Mouse (Mus musculus) thymus, postnatal 10 days (tissue): Measurements from ENCODE around the gene Shank3.
A peak's percentile ranks its signal among the peaks of the same experiment; 100 is the strongest.

ENCODE experiments used
- DNase-seq, 2 experiments: peaks; one replicate each; pipeline ENCODE4 v3.0.0; 2021; ENCODE audit warnings: low spot score in 2 of 2

Shank3 gene

DNA sequence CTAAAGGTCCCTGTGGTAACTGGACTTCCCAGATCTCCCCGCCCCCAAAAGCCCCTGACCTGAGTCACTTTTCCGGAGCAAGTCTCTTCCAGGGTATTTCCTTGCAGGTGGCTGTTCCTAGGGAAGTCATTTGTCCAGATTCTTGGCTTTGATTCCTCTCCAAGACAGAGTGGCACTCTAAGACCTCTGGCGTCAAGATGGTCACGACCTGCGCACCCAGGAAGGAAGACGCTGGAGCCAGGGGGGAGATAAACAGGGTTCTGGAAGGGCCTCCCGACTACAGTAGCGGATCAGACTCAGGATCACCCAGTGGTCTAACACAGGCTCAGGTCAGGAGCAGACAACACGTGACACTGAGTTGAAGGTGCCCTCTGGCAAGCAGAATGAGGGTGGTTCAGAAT, 22.3 kb upstream of the Shank3 start, which contains the start of gene Arsa:
Gene Arsa (minus strand): TSS at position 335 of the 401 bp plus-strand sequence.
- DNase-seq: no peak

DNA sequence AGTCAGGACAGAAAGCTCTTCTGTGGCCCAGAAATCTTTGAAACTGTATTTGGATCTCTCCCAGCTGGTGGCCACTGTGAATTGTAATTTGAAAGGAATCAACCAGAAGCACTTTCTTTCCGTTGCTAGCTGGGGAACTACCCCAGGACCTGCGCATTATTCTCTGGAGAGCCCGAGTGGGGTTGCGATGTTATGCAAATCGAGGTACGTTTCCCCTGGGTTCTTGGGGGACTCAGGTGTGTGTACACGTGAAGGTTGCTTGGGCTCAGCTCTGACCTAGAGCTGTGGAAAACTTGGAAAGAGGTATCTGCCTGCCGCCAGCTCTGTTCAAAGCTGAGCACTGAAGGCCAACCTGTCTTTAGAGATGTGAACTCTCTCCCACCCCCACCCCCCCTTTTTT, 21.6 kb upstream of the Shank3 start:
- DNase-seq: no peak

DNA sequence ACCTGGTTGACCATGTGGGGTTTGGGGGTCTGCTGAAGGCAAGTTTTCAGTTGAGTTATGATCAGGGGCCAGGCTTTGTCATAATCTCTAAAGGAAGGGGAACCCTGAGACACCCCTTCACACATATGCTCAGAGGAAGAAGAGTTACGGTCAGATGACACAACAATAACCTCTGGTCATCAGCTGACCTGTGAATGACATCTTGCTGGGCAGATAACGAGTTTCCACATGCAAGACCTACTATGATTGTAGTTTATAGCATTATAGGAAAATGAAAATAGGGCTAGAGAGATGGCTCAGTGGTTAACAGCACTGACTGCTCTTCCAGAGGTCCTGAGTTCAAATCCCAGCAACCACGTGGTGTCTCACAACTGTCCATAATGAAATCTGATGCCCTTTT, 20.8 kb upstream of the Shank3 start:
- DNase-seq: no peak

DNA sequence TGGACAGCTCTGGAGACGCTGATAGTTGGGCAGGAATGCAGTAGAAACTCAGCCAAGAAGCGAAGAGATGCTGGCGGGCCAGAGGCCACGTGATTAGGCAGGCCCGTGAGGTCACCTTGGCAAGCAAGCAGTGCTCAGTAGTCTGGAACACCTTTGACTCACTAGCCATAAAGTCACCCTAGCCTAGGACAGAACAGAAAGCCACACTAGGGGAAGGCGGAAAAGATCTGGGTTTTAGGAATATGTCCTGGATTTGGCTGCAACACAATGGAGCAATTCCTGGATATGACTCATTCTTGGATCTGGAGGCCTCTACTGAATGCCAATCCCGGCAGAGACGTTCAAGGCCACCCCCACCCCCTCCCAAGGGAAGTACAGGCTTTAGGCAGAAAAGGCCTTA, 18.8 kb upstream of the Shank3 start:
- no peak for DNase-seq

DNA sequence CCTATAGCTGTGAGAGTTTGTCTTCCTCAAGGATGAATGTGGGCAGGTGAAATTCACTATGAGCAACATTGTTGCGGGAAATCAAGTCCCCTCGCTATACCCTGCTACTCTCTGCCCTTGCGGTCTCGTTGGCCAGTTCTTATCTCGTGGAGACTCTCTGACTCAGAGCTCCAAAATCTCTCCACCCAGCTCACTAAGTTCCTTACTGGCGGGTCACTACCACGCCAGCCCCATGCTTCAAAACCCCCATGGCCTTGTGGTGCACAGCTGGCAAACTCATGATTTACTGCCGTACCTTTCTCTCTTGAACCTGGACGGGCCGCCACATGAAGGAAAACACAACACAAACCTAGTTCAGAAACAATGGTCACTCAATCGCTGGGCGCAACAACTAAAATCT, 11.2 kb upstream of the Shank3 start:
- DNase-seq: no peak

DNA sequence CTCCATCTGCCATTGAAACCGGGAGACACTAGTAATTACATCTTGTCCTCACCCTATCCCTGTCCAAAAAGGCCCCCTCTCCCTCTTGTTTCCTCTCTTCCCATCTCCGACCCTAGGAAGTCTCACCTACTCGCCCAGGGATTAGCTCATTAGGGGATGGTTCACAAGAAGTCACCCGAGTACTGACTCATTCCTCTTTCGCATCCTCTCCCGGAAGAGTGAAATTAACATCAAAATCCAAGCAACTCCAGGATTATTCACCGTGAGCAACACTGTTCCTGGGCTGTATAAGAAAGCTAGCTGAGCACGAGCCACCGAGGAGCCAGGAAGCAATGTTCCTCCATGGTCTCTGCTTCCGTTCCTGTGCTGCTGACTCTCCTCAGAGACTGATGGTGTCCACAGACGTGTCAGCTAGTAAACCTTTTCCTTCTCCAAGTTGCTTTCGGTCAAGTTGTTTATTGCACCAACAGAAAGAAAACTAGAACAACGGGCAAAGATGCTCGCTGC, 10.8 kb upstream of the Shank3 start:
- DNase-seq: no peak

DNA sequence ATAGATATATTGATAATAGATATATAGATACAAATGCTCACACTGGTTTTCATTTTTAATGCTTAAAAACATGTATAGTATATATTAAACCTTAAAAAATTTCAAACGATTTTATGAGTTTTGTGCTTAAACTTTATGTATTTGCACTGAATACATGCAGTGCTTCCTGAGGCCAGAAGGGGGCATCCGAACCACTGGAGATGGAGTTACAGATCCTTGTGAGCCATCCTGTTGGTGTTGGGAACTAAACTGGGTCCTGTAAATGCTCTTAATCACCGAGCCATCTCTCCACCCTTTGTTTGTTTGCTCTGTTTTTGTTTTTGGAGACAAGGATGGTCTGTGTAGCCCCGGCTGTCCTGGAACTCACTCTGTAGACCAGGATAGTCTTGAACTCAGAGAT, 4.5 kb upstream of the Shank3 start:
- no peak for DNase-seq

DNA sequence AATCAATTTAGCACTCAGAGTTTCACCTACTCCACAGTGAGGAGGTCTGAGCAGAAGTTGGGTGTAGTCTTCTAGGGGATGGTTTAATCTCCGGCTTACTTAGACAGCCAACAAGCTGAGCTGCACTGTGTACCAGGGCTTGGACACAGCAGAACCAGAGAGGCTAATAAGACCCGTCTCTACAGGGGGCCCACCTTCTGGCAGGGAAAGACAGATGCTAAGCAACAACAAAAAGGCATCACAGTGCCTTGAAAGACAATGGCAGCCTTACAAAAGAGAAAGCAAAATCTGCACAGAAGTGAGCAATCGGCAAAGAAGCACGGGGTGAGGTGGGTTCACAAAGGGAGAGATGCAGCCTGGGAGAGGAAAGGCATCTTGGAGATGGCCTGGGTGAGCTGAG, 3.3 kb upstream of the Shank3 start:
- DNase-seq: no peak

DNA sequence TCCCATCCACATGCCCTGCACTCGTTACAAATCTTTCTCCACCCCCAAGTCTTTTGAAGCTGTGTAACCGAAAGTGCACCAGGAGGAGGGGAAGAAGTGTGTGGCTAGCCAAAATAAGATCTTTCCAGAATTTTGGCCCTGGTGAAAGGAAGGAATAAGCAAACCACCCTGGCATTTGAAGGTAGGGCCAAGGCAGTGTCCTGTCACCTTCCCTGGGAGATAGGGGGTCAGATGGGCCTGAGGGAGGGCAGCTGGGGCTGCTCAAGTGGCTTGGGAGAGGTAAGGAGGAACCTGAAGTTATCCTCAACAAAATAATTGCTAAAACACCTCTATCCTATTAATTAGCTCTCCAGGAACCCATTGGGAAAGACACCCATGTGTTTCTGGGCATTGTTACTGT, 2.6 kb upstream of the Shank3 start:
- DNase-seq: no peak

DNA sequence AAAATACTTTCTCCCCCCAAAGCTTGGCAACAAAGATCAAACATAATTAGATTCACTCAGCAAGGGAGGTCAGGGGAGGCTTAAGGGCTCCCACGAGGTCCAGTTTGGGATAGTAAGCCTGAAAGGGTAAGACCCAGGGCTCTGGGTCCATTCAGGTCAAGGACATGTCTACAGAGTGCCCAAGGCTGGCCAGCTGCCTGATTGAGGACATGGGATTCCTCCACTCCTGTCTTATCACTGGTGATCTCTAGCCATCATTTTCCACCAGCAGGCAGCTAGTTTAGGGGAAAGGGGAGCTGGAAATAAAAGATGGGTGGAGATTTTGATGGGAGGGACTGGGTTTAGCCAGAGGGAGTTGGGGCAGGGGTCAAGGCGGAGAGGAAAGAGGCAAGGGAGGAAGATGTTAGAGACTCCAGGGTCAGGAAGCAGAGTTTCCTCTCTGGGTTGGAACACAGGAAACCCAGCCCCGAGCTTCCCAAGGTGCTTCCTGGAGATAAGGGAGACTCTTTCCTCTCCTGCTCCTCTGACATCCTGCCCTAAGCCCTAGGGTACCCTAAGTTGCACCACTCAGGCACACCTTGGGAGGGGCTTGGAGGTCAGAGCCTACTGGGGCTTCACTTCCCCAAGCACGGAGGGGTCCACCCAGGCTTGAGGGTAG, 1.9 kb upstream of the Shank3 start:
- no peak for DNase-seq

DNA sequence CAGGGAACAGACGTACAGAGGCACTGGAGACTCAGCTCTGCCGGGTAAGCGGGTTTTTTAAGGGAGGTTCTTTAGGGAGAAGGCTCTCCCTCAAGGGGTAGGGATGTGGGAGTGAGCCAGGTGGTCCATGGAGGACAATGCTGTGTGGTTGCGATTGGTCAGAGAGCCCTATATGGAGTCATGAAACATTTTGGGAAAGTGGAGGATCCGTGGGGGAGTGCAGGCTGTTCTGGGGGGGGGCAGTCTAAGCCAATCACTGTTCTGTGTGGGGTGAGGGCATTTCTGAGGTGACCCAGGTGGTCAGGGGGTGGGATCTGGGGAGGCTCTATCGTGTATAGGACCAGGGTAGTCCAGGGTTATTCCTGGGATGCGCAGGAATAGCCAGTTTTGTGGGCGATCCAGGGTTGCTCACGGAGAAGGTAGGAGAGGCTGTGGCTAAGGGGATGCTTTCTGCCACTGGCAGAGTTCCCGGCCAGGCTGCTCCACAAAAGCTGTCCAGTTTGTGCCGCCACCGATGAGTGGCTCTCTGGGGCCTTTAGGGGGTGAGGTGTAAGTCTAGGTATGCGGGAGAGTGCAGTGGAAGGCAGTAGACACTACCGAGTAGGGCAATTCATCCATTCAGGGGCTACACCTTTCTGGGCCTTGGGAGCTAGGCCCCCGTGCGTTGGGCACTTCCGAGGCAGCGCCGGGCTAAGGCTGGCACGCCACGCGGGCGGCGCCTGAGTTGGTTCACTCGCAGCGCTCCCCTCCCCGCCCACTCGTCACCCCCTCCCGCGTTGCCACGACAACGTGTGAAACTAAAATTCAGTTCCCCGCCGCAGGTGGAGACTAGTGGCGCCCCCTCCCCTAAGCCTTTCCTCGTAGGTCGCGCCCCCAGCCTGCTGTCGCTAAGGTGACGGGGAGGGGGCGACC, 1.1 kb upstream of the Shank3 start:
- DNase-seq: peak; percentile 54 to 60

DNA sequence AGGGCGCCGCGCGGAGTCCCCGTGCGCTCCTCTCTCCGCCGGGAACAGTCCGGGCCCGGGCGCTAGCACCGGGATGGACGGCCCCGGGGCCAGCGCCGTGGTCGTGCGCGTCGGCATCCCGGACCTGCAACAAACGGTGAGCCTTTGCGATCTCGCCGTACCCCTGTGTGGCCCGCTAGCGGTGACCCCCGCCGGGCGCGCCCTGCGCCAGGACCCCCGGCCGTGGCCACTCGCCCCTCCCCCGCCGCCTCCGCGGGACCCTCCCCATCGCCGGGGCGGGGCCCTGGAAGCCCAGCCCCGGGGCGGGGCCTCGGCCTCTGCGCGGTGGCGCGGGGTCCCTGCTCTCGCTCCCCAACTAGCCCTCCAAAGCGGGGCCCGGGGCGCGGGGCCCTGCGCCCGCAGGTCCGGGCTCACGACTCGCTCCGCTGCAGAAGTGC, 379 bp downstream of the Shank3 start:
- DNase-seq: peak; percentile 14 to 33

DNA sequence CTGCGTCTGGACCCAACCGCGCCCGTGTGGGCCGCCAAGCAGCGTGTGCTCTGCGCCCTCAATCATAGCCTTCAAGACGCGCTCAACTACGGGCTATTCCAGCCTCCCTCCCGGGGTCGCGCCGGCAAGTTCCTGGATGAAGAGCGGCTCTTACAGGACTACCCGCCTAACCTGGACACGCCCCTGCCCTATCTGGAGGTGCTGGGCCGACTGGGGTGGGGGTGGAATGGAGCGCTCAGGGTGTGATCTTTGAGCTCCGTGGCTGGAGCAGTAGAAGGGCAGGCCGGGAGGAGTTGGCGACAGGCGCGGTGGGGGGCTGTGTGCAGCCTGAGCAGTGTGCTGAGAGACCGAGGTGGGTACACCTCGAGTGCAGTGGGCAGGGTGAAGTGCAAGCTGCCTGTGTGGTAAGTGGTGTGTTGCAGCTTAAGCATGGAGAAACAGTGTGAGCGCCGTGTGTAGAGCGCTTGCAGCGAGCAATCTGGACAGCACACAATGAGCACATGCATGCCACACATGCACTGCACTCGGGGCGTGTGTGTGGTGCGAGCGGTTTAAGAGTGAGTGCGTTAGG, 883 bp downstream of the Shank3 start:
- no peak for DNase-seq

DNA sequence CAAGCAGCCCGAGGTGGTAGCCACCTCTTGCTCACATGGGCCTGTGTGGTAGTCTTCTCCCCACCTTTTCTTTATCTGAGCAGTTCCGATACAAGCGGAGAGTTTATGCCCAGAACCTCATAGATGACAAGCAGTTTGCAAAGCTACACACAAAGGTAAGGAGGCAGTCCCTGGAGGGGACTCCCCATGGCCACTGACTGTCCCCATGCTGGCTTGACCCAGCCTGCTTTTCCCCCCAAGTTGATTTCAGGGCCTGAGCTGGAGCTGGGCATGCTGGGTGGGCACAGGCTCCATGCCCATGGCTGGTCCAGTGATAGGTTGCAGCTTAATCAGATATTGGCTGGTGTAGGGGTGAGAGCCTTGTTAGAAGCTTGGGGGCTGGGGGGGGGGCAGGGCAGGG, 1.9 kb downstream of the Shank3 start:
- no peak for DNase-seq

DNA sequence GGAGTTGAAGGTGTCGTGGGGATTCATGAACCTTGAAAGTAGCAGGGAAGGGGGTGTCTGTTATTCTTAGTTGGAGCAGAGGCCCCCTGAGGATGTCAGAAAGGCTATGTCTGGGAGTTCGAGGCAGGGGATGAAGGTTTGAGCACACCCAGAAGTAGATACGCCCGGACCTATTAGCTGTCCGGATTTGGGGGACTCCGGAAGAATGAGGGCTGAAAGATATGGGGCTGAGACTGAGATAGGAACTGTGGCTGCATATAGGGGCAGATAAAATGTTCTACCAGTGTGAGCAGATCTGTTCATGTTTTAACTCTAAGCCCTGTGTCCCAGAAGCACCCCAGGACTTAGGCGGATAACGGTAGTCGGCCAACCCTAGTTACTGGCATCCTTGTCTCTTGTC, 5.4 kb downstream of the Shank3 start:
- no peak for DNase-seq

DNA sequence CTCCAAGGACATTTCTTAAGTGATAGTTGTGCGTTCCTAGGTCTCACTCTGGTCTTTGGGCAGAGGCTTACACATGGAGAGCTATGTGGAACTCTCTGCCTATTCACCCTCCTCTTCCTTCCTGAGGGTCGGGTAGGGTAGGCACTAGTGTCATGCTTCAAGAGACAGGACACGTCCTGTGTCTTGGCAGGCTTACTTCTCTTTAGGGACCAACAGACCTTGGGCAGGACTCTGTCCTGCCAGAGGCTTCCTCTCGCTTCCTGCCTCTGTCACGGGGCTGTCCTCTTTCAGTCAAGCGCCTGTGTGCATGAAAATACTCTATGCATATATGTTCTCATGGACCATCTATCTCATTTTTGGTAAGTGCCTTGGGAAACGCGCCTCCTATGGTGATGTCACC, 8.3 kb downstream of the Shank3 start:
- no peak for DNase-seq

DNA sequence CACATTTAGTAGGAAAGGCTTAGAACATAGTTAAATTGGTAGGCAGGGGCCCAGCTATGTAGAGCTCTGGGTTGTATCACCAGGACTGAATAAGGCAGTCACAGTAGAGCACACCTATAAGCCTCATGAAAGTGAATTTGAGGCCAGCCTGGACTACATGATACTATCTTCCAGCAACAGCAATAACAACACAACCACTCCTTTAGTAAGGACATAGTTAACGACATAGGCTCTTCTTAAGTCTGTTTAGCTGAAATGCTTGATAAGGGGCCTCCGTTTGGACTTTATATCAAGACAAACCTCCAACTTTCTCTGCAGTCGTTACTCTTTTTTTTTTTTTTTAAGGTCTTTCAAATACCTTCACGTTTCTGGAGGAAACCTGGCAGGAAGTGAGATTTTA, 13.3 kb downstream of the Shank3 start:
- DNase-seq: no peak

DNA sequence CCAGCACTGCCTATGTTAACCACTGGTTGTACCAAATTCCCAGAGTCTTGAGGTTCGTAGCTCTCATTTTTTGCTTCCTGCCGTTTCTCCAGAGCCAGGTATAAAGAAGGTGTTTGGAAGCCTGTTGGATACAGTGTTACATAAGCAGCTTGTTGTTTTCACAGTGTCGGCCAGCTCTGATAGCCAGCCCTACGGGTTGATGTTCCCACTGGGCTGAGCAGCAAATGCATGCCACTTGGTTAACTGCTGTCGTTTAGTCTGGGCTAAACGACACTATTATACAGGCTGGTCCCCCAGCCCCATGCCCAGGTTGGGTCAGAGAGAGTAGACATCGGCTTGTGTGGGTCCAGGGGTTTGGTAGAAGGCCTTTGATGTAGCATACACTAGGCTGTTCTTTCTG, 22.5 kb downstream of the Shank3 start:
- no peak for DNase-seq

DNA sequence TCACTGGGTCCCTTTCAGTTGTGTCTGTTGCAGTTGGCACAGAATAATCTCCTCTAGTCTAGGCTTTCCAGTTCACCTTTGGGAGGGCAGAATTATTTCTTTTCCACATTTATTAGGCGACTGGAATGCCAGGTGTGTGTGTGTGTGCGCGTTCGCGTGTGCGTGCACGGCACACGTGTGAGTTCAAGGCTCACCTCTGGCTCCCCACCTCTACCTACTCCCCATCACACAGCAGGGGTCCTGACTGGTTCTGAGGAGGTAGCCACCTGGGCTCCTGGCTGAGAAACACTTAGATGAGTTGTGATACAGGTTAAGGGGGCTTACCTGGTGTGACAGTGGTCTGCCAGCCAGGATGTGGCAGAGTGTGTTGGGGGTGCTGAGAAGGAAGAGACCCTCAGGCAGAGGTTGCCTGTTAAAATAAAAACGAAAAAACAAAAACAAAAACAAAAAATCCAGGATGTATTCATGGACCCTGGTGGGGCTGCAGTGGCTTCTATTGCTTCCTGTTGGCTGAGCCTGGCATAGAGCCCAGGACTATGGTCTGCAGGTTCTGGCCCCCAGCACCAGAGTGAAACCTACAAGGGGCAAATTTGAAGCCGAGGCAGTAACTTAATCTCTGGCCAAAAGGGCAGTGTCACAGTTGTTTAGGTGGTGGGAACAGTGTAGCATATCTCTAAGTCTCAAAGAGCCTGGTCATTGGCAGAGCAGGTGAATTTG, 23.3 kb downstream of the Shank3 start:
- no peak for DNase-seq

DNA sequence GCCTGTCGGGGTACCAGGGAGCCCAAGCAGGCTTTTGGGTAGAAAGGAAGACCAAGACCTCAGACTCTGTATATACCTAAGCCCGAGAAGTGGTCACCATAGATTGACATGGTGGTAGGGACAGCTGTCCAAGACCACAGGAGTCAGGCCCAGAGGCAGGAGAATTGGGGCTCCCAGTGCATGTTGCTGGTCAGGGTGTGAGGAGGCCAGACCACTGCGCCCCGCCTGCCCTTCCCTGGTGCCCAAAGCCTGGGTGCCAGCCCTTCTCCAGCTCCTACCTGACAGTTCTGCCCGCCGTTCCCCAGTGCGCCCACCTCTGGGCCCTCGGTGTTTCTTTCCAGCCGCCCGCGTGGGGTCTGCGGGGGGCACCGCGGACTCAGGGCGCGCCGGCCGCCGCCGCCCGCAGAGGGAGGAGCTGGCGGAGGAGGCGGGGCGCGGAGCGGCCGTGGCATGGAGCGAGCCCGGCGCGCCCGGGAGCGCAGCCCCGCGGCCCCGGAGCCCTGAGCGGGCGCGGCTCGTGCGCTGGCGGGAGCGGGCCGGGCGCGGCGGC, 23.9 kb downstream of the Shank3 start:
- no peak for DNase-seq

DNA sequence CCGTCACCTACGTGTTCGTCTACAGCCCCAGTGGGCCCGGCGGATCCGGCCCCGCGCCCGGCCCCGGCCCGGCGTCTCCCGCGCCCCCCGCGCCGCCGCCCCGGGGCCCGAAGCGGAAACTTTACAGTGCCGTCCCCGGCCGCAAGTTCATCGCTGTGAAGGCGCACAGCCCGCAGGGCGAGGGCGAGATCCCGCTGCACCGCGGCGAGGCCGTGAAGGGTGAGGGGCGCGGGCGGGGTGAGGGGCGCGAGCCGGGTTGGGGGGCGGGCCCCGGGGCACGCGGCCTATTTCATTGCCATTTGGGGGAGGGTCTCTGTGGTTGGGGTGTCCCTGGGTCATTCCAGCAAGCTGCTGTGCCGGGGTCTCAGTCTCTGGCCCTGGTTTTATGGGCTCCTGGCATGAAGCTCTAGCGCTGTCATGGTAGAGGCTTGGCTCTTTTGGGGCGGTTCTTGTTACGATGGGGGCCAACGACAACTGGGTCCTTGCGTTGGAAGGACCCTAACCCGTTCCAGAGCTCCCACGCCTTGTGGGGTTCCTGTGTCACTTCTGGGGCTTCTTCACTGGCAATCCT, 24.7 kb downstream of the Shank3 start:
- DNase-seq: no peak
